Mouse (Mus musculus) bone marrow macrophage, adult 2 months (primary cell): ENCODE data around the gene Col5a3.

Experiments used
- CTCF ChIP-seq: IDR thresholded peaks from 2 replicates; pipeline ENCODE4 v1.5.1; 2012; ENCODE audit warnings: low read depth, mild to moderate bottlenecking, low read length, moderate library complexity
- POLR2A ChIP-seq: IDR thresholded peaks from 2 replicates; pipeline ENCODE4 v1.6.1; 2012; ENCODE audit warnings: mild to moderate bottlenecking, low read depth, low read length, borderline replicate concordance

GRCm38 (mm10) chr9:20789651-20790050 is 25.2 kb downstream of the Col5a3 start:
- no peak for TF ChIP-seq CTCF
- TF ChIP-seq POLR2A: no peak
